Mouse (Mus musculus): ENCODE measurements around the gene Tmem214.

DNA sequence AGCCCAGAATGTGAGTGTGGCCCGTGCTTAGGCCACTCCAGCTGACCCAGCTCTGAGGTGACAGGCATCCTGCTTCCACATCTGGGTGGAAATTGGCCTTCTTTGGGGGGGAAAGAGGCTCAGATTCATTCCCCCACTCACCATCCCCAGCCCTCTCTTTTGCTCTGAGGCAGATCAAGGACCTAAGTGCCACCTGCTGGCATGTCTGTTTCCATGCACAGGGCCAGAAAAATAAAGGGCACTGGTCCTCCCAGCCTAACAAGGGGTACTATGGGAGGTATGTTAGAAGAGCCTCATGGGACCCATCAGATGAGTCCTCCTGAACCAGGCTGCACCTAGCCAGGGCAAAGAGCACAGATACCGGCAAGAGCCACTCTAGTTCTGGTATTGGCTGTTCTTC is 11.7 kb upstream of the Tmem214 start:
- TF ChIP-seq CTCF (IDR thresholded peaks at IDR 0.05; ENCODE audit: extremely low read depth, insufficient read depth, insufficient read length, insufficient replicate concordance) = no peak
- no peak for TF ChIP-seq POLR2A (IDR thresholded peaks at IDR 0.05; ENCODE audit: low read depth, low read length)

Measured in spleen, adult 2 months (tissue).